Mouse (Mus musculus) B cell, adult 2 months (primary cell): Measurements from ENCODE around the gene Defa35.
"Not testable (repeated sequence)": the region's sequence is repeated elsewhere in the genome, so short reads cannot be mapped to it uniquely, and the experiment has no call there.

ENCODE experiments used
- DNase-seq, 2 experiments: peaks; one replicate each; pipeline ENCODE4 v3.0.0; 2022

The Defa35 gene

DNA sequence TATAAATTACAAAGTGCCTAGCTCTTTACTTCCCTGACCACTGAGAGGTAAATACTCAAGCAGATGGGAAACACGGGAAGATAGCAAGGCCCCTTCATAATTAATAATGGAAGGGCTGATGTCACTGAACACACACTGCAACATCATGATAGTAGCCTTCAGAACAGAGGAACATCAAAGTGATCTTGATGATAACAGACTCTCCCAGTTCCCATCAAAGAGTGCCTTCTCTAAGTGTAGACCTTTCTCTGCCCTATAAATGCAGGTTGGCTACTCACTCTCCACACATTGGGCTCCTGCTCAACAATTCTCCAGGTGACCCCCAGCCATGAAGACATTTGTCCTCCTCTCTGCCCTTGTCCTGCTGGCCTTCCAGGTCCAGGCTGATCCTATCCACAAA lies at the start of gene Defa35:
Defa35 (plus strand) TSS at position 301 of the 400 bp plus-strand sequence.
- not testable (repeated sequence) for DNase-seq

DNA sequence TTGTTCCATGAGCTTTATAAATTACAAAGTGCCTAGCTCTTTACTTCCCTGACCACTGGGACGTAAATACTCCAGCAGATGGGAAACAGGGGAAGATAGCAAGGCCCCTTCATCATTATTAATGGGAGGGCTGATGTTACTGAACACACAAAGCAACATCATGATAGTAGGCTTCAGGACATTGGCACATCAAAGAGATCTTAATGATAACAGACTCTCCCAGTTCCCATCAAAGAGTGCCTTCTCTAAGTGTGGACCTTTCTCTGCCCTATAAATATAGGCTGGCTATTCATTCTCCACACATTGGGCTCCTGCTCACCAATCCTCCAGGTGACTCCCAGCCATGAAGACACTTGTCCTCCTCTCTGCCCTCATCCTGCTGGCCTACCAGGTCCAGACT lies 39.6 kb upstream of the Defa35 start, which contains the start of gene Defa21:
Defa21 (plus strand) TSS at position 301 of the 400 bp plus-strand sequence.
- not testable (repeated sequence) for DNase-seq

DNA sequence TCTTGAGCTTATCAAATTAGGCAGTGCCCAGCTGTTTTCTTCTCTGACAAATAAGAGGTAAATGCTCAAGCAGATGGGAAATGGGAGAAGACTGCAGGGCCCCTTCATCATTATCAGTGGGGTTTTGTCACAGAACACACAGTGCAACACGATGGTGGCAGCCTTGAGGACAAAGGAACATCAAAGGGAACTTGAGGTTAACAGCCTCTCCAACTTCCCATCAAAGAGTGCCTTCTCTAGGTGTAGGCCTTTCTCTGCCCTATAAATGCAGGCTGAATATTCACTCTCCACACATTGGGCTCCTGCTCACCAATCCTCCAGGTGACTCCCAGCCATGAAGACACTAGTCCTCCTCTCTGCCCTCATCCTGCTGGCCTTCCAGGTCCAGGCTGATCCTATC lies 10.1 kb upstream of the Defa35 start, which contains the start of gene Defa23:
Defa23 (plus strand) TSS at position 301 of the 400 bp plus-strand sequence.
- DNase-seq: not testable (repeated sequence)

DNA sequence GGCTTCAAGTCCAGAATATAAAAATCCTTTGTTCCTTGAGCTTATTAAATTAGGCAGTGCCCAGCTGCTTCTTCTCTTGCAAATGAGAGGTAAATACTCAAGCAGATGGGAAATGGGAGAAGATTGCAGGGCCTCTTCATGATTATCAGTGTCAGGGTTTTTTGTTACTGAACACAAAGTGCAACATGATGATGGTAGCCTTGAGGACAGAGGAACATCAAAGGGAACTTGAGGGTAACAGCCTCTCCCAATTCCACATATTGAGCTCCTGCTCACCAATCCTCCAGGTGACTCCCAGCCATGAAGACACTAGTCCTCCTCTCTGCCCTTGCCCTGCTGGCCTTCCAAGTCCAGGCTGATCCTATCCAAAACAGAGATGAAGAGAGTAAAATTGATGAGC lies 19.3 kb downstream of the Defa35 start, which contains the start of gene Defa25:
Defa25 (plus strand) TSS at position 301 of the 400 bp plus-strand sequence.
- DNase-seq: not testable (repeated sequence)

DNA sequence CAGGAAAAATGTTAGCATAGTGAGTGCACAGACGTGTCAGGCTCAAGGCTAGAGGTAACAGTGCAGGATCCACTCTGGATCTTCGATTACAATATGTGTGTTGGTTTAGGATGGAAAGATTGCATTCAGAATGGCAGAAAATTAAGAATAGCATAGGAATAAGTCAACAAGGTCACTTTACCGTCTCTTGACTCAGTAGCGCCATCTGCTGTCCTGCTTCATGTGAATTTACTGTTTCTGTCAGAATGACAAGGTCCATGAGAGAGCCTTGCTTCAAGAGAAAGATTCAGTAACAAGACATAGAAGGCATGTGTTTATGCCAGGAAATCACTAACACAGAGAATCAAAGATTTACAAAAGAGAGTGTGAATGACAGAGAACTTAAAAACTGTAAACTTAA lies 28.3 kb downstream of the Defa35 start:
- no peak for DNase-seq

DNA sequence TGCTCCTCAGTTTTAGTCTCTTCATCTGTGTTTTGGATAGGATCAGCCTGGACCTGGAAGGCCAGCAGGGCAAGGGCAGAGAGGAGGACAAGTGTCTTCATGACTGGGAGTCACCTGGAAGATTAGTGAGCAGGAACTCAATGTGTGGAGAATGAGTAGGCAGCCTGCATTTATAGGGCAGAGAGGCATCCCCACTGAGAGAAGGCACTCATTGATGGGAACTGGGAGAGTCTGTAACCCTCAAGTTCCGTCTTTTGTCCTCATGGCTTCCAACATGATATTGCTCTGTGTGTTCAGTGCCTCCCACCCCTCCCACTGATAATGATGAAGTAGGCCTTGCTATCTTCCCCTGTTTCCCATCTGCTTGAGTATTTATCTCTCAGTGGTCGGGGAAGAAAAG lies 31.1 kb downstream of the Defa35 start, which contains the start of gene Gm14851:
Gm14851 (minus strand) TSS at position 101 of the 400 bp plus-strand sequence.
- not testable (repeated sequence) for DNase-seq
